Mouse (Mus musculus): Measurements from ENCODE around the gene Cask. TPM values are rescaled to one million over a fixed set of nuclear protein-coding genes. Genes with fewer than 3 reads are reported as not detected.

The Cask gene
- total RNA-seq, 1 experiment from 2014 or later = 34.4 TPM

GRCm38 (mm10) chrX:13490941-13491340, 360.2 kb downstream of the Cask start:
- ATAC-seq (replicated peaks; ENCODE audit: insufficient number of reproducible peaks, low FRiP score, low TSS enrichment, poor library complexity, severe bottlenecking) = no peak

- no peak for ATAC-seq (replicated peaks; ENCODE audit: insufficient number of reproducible peaks, low FRiP score, low TSS enrichment, poor library complexity, severe bottlenecking)
These were observed 361.4 kb downstream of the Cask start for GRCm38 (mm10) chrX:13489761-13490160.

GRCm38 (mm10) chrX:13489001-13489400, 362.2 kb downstream of the Cask start:
- ATAC-seq (replicated peaks; ENCODE audit: insufficient number of reproducible peaks, low FRiP score, low TSS enrichment, poor library complexity, severe bottlenecking) = no peak

- ATAC-seq (replicated peaks; ENCODE audit: insufficient number of reproducible peaks, low FRiP score, low TSS enrichment, poor library complexity, severe bottlenecking) = no peak
These were observed 366.7 kb downstream of the Cask start for GRCm38 (mm10) chrX:13484447-13484846.

GRCm38 (mm10) chrX:13482576-13482975, 368.6 kb downstream of the Cask start:
- no peak for ATAC-seq (replicated peaks; ENCODE audit: insufficient number of reproducible peaks, low FRiP score, low TSS enrichment, poor library complexity, severe bottlenecking)

- no peak for ATAC-seq (replicated peaks; ENCODE audit: insufficient number of reproducible peaks, low FRiP score, low TSS enrichment, poor library complexity, severe bottlenecking)
These were observed 371.6 kb downstream of the Cask start for GRCm38 (mm10) chrX:13479570-13479969.

GRCm38 (mm10) chrX:13478298-13478697, 372.9 kb downstream of the Cask start:
- ATAC-seq (replicated peaks; ENCODE audit: insufficient number of reproducible peaks, low FRiP score, low TSS enrichment, poor library complexity, severe bottlenecking) = no peak

GRCm38 (mm10) chrX:13477596-13477995, 373.6 kb downstream of the Cask start:
- ATAC-seq (replicated peaks; ENCODE audit: insufficient number of reproducible peaks, low FRiP score, low TSS enrichment, poor library complexity, severe bottlenecking) = no peak

- no peak for ATAC-seq (replicated peaks; ENCODE audit: insufficient number of reproducible peaks, low FRiP score, low TSS enrichment, poor library complexity, severe bottlenecking)
These were observed 375.8 kb downstream of the Cask start for GRCm38 (mm10) chrX:13475382-13475781.

- ATAC-seq (replicated peaks; ENCODE audit: insufficient number of reproducible peaks, low FRiP score, low TSS enrichment, poor library complexity, severe bottlenecking) = no peak
These were observed 378.4 kb downstream of the Cask start for GRCm38 (mm10) chrX:13472751-13473225.

GRCm38 (mm10) chrX:13471925-13472324, 379.2 kb downstream of the Cask start:
- ATAC-seq (replicated peaks; ENCODE audit: insufficient number of reproducible peaks, low FRiP score, low TSS enrichment, poor library complexity, severe bottlenecking) = no peak

GRCm38 (mm10) chrX:13469160-13470116, 381.7 kb downstream of the Cask start:
- peak; percentile 77 for ATAC-seq (replicated peaks; ENCODE audit: insufficient number of reproducible peaks, low FRiP score, low TSS enrichment, poor library complexity, severe bottlenecking)

- ATAC-seq (replicated peaks; ENCODE audit: insufficient number of reproducible peaks, low FRiP score, low TSS enrichment, poor library complexity, severe bottlenecking) = no peak
These were observed 384.0 kb downstream of the Cask start for GRCm38 (mm10) chrX:13467121-13467571.

Other genes starting within 250 kb of the Cask start
- gene Gpr34, start 219.3 kb downstream of the Cask start, total RNA-seq (2017) = 1.2 to 6.0 TPM (median 3.8 TPM) in 3 replicates
- 0.32 to 0.76 TPM (median 0.58 TPM) in 3 replicates for gene Gpr82, start 190.0 kb downstream of the Cask start, total RNA-seq (2017)

All from monocyte, adult 5-6 weeks (primary cell).